Mouse (Mus musculus) embryonic fibroblast, embryonic 13.5 days (primary cell): ENCODE results near the gene Slc12a6. TPM values are rescaled to one million over a fixed set of nuclear protein-coding genes. Genes with fewer than 3 reads are reported as not detected.

Source experiments
- H3K27ac ChIP-seq: 2 replicates; pipeline ENCODE4 v1.5.1; 2012; ENCODE audit warnings: low read length, control low read depth, inconsistent platforms; ENCODE audit not compliant: insufficient read depth
- H3K4me1 ChIP-seq: 2 replicates; pipeline ENCODE4 v1.6.1; 2011; ENCODE audit warnings: low read length; ENCODE audit not compliant: control insufficient read depth, insufficient read depth
- H3K4me3 ChIP-seq: 2 replicates; pipeline ENCODE4 v1.5.1; 2011; ENCODE audit warnings: mild to moderate bottlenecking, control low read depth, low read length; ENCODE audit not compliant: insufficient read depth
- CTCF ChIP-seq: IDR thresholded peaks from 2 replicates; pipeline ENCODE4 v1.5.1; 2011; ENCODE audit warnings: mild to moderate bottlenecking, control low read depth, low read length, moderate library complexity, borderline replicate concordance; ENCODE audit not compliant: insufficient read depth
- POLR2A ChIP-seq: IDR thresholded peaks from 2 replicates; pipeline ENCODE4 v1.6.1; 2011; ENCODE audit warnings: low read depth, mild to moderate bottlenecking, control low read depth, low read length, moderate library complexity
- polyA plus RNA-seq: library from polyadenylated mRNA; stranded (reverse); fragments of >200 nt; gene quantifications from 2 replicates; pipeline ENCODE4 v1.2.4, GENCODE M21; 2011; ENCODE audit warnings: low read depth; ENCODE audit not compliant: missing spikeins, insufficient read length

Gene Slc12a6
- polyA plus RNA-seq, 1 experiment: 29.2 TPM

DNA sequence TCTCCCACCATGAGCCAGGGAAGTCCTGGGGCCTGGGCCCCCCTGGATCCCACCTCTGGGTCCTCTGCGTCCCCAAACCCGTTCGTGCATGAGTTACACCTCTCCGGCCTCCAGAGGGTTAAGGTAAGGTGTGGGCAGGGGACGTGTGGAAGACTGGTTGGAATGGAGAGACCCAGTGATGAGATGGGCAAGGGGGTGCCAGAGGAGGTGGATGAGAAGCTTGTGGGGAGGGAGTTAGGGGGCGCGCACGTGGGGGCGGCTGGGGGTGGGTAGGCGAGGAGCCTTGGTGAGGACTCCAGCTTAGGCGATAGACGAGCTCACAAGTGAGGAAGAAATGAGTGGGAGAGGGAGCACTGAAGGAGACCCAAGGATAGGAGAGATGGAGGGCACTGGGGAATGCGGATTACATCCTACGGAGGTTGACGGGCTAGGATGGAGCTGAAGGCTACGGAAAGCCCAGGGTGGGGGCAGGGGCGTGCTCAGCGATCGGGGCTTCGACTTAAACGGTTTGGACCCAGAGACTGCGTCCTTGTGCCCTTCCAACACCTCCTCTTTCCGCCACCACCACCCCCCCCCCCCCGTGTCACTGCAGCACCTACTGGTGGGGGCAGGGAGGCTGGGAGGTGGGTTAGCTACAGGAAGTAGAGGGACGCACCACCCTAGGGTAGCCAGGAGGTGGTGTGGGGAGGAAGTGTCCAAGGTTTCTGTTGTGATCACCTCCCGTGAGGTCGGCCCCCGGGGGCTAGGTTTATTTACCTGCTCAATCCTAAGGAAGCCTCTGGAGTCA, 25.5 kb upstream of the Slc12a6 start:
- Histone ChIP-seq H3K4me1 (no peaks in the 10 kb centered on the region), H3K4me3 (peak overlapping the region; percentile 89), H3K27ac (no peak overlapping the region)
- TF ChIP-seq CTCF (no peak), POLR2A (no peak)

DNA sequence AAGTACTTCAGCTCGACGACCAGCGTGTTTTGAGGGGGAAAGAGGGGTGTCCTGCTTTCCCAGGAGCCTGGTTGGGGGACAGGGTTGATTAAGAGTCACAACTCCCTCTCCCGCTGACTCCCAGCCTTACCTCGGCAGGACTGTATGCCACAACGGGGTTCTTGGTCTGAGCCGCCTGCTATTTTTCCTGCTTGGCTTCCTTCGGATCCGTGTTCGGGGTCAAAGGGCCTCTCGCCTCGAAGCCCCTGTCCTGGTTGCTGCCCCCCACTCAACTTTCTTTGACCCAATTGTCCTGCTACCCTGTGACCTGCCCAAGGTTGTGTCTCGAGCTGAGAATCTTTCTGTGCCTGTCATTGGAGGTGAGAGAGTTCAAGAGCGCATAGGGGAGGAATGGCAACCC, 23.8 kb upstream of the Slc12a6 start:
- H3K4me1 ChIP-seq: no peaks in the 10 kb centered on the region
- H3K4me3 ChIP-seq: no peak overlapping the region
- no peak overlapping the region for H3K27ac ChIP-seq
- TF ChIP-seq CTCF (no peak), POLR2A (no peak)

DNA sequence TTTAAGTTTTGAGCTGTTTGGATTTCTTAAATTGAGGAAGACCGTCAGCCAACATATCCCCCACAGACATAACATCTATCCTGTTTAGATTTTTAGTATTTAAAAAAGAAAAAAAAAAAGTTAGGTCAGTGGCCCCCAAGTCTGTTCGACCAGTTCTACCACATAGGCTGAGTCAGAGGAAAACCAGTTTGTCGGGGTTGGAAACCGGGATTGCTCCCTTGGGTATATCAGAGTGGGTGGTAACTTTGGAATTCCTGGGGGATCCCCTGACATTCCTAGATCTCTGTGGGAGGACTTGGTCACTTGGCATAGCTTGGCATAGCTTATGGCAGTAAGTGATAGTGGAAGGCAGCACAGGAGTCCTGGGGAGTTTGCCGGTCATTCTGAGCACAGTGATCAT, 20.3 kb upstream of the Slc12a6 start:
- TF ChIP-seq CTCF (no peak), POLR2A (no peak)
- Histone ChIP-seq H3K4me3 (no peak overlapping the region), H3K4me1 (no peaks in the 10 kb centered on the region), H3K27ac (no peak overlapping the region)

DNA sequence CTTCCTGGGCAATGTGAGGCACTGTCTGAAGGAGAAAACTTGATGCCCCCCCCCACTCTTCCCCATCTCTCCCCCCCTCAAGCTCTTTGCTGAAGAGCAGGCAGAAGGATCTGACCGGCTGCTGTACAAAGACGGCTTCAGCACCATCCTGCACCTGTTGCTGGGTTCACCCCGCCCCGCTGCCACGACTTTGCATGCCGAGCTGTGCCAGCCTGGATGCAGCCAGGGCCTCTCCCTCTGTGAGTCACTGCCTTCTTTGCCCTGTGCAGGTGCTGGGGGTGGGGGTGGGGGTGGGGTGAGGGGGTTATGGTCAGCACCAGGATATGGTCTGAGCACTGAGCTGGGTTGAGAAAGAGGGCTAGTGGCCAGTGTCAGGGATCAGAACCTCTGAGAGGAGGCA, 19.4 kb upstream of the Slc12a6 start:
- TF ChIP-seq CTCF: no peak
- no peak for TF ChIP-seq POLR2A
- Histone ChIP-seq H3K4me1 (no peaks in the 10 kb centered on the region), H3K27ac (no peak overlapping the region), H3K4me3 (no peak overlapping the region)

DNA sequence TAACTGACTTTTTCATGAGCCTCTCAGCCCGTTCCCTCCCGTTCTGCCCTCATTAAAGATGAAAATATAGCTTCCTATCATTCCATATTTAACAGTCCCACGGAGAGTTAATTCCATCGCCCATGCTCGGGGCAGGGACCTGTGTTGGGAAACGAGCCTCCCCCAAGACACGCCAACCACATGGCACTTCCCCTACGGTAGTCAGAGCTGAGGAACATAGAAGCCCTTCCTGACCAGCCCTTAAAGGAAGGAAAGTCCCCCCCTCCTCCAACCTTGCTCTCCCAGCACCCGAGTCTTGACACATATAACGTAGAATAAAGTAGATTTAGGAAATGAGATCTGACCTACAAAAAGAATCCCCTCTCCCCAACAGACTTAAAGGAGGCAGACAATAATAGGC, 18.3 kb upstream of the Slc12a6 start:
- H3K27ac ChIP-seq: no peak overlapping the region
- no peaks in the 10 kb centered on the region for H3K4me1 ChIP-seq
- H3K4me3 ChIP-seq: no peak overlapping the region
- TF ChIP-seq POLR2A (no peak), CTCF (no peak)

DNA sequence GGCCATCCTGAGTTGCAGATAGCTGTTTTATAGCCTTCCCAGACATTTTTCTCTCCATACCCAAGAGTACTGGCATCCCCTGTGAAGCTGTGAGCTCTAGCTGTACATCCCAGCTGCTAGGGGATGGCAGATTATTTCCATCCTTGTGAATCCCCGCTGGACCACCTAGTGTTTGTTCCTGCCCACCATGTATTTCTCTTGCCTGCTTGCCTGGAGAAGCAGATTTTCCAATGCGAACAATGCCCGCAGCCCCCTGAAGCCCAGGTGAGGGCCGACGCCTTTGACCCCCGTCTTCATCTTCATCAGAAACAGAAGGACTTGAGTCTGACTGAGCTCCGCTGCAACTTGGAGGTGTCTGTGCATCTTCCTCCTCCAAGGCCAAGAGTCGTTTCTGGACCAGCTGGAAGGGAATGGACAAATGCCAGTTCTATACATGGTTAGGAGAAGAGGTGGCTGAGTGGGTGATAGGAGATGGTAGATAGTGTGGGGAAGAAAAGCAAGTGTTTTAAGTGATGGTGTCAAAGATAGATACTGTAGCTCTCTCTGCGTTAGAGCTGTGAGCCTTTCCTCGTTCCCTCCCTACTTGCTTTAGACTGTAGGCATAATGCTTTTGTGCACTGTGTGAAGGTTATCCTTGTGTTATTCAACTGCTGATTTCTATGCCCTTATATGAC, 15.7 kb upstream of the Slc12a6 start:
- H3K4me1 ChIP-seq: no peaks in the 10 kb centered on the region
- no peak overlapping the region for H3K27ac ChIP-seq
- TF ChIP-seq POLR2A (no peak), CTCF (no peak)
- H3K4me3 ChIP-seq: no peak overlapping the region

DNA sequence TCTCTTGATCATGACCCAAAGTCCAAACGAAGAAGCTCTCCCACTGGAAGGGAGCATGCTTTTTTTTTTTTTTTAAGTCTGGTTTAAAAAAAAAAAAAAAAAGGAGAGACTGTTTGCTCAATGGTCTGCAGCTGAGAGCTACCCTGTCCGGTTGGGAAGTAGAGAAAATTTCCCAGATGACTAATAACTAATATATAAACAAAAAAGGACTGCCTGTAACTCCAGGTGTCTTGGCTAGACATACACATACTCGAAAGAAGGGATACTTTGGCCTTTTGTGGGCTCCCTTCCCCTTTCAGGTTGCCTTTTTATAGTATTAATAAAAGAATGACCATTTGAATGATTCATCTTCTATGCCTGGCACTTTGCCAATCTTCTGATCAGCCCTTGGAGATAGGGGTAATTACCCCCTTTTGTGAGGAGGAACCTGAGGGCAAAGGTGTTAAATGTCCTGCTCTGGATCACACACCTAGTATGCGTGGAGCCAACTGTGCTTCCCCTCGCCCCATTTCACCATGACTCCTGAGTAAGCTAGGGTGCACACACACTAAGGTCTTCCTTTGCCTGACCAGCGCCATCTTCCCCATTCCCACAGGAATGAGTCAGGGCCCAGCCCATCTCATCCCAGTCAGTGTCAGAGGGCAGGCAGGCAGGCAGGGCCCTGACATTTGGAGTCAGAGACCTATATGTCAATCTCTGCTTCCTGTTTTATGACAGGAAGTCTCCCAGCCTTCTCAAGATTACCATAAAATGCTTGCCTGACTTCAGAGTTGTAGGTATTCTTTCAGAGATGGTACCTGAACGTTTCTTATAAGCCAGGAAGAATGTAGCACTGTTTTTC, 10.7 kb upstream of the Slc12a6 start:
- H3K4me1 ChIP-seq: no peaks in the 10 kb centered on the region
- TF ChIP-seq CTCF (no peak), POLR2A (no peak)

DNA sequence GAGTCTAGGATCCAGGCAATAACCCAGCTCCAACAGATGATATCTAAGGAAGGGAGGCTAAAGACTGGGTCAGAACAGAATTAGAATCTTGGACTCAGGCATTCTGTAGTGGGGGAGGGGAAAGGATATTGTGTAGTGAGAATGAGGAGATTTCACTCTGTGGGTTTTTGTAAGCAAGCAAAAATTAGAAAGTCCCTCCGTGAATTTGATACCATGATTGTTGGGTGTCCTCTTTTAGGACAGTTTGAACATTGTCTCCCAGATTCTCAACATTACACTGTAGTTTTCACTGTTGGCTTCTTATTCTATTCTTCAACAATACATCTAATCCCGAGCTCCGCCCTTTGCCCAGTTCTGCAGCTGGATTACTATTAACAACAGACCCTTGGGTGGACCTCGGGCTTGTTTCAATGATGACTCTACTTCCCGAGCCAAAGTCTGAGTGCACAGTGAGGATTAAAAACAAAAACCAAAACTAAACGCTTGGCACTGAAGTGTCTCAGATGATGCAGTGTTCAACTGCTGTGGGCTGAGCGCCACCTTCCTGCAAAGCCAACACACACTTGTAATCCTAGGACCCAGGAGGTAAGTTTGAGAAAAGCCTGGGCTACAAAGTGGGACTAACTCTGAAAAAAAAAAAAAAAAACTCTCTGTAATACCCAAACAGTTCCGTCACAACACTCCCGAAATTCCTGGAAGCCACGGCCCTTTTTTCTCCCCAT, 6.2 kb upstream of the Slc12a6 start, which contains the start of gene Nutm1:
Gene Nutm1, minus strand, starts transcription at position 51 of the 722 bp plus-strand sequence.
- Histone ChIP-seq H3K4me3 (no peak within 1 kb of the TSS), H3K27ac (no peak within 1 kb of the TSS), H3K4me1 (0 out of 2 replicates have a peak, but pooled peaks cover 3% of the 10 kb centered on the region)
- peak; percentile 12; the same call in 1 of the 2 replicates for TF ChIP-seq CTCF
- TF ChIP-seq POLR2A: no peak

More for the DNA sequence above, 10.7 kb upstream of the Slc12a6 start:
- no peak overlapping the region for H3K4me3 ChIP-seq
- no peak overlapping the region for H3K27ac ChIP-seq

DNA sequence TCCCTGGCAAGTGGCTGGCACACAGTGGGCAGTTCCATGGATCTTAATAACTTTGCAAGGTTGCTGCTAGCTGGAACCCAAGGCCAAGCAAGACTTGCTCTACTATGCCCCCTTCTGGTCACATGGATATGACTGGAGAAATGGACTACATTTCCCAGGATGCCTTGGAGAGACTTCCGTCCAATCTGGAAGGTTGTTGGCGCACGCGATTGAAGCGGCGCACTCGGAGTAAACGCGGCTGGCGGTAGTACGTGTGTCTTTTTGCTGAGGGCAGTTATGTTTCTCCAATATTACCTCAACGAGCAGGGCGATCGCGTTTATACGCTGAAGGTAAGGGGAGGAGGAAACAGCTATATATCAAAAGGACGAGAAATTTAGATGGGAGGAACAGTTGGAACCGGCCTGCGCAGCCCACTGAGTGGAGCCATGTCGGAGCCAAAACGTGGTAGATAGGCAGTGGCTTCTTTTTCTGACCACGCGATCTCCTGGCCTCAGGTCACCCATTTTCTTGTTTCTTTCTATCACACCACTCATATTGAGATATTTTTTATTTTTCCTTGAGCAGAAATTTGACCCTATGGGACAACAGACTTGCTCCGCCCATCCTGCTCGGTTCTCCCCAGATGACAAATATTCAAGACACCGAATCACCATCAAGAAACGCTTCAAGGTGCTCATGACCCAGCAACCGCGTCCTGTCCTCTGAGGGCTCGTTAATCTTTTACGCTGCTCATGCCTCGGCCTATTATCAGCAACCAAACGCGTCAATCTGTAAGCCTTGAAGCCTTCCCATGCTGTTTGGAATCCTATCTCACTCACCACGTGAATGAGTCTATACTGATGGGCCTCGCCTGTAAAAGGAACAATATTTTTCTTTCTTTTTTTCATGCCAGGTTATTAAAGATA, 3.6 kb upstream of the Slc12a6 start, which contains the start of gene Nop10:
Gene Nop10, plus strand, starts transcription at position 179 of the 906 bp plus-strand sequence.
- Histone ChIP-seq H3K27ac (peak within 1 kb of the TSS; percentile 59), H3K4me1 (0 out of 2 replicates have a peak, but pooled peaks cover 3% of the 10 kb centered on the region), H3K4me3 (peak within 1 kb of the TSS; percentile 69)
- TF ChIP-seq POLR2A (peak; percentile 99), CTCF (peak; percentile 30; the same call in 1 of the 2 replicates)
